Mouse (Mus musculus): Measurements from ENCODE around the gene Kcnj5. TPM values are rescaled to one million over a fixed set of nuclear protein-coding genes. Genes with fewer than 3 reads are reported as not detected.

Gene Kcnj5
- total and polyA plus RNA-seq, 3 experiments = not detected

DNA sequence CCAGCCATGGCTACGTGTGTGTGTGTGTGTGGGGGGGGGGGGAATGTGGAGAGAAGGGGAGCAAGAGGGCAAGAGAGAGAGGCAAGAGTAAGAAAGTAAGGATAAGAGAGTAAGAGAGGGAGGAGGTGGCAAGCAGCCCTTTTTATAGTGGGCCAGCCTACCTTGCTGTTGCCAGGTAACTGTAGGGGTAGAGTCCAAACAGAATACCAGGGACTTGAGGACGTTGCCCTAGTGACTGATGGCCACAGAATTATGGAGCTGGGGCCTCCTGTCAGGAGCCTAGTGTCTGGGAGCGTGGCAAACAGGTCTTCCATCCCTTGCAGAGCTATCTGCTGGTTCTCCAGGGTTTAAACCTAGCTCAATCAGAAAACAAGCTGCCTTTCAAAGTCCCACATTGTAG is 64.4 kb downstream of the Kcnj5 start:
- H3K9me3 ChIP-seq (replicated peaks; ENCODE audit: insufficient read depth, low read length) = no peaks in the 10 kb centered on the region
- no peak for DNase-seq (ENCODE audit: low read depth, low spot score)
- H3K27ac ChIP-seq (ENCODE audit: control insufficient read depth, low read depth, low read length) = peak overlapping the region; percentile 86
- no peaks in the 10 kb centered on the region for H3K79me2 ChIP-seq (ENCODE audit: control insufficient read depth, insufficient read depth, low read length, poor library complexity)
- TF ChIP-seq POLR2A (IDR thresholded peaks at IDR 0.05; ENCODE audit: control insufficient read depth in 1 of 2, insufficient read depth in 1 of 2, low read depth in 1 of 2, low read length in 2 of 2, poor library complexity in 1 of 2) = no peak
- no peak for TF ChIP-seq MAZ (IDR thresholded peaks at IDR 0.05; ENCODE audit: low read depth, low read length)
- no peak for TF ChIP-seq MAFK (IDR thresholded peaks at IDR 0.05; ENCODE audit: borderline replicate concordance, low read depth, low read length)
- TF ChIP-seq POLR2AphosphoS2 (IDR thresholded peaks at IDR 0.05; ENCODE audit: low read length) = no peak
- no peak for TF ChIP-seq USF1 (IDR thresholded peaks at IDR 0.05; ENCODE audit: low read depth, low read length)
- peaks cover 0 to 25% of the 10 kb centered on the region in 2 experiments; a peak in 2 of 4 replicates for H3K36me3 ChIP-seq (ENCODE audit: control insufficient read depth in 1 of 2, insufficient read depth in 2 of 2, low read length in 2 of 2)
- H3K4me3 ChIP-seq (ENCODE audit: control insufficient read depth in 1 of 2, insufficient read depth in 1 of 2, low read depth in 2 of 2, low read length in 2 of 2) = no peak overlapping the region
- H3K4me1 ChIP-seq (ENCODE audit: control insufficient read depth in 1 of 2, insufficient read depth in 2 of 2, low read length in 2 of 2) = peaks cover 23 to 37% of the 10 kb centered on the region in 2 experiments
- H3K9ac ChIP-seq (ENCODE audit: control insufficient read depth, low read depth, low read length, poor library complexity, severe bottlenecking) = peak overlapping the region; percentile 8; the same call in 1 of the 2 replicates
- no peaks in the 10 kb centered on the region for H3K27me3 ChIP-seq (ENCODE audit: control insufficient read depth in 1 of 2, insufficient read depth in 2 of 2, low read length in 2 of 2)

DNA sequence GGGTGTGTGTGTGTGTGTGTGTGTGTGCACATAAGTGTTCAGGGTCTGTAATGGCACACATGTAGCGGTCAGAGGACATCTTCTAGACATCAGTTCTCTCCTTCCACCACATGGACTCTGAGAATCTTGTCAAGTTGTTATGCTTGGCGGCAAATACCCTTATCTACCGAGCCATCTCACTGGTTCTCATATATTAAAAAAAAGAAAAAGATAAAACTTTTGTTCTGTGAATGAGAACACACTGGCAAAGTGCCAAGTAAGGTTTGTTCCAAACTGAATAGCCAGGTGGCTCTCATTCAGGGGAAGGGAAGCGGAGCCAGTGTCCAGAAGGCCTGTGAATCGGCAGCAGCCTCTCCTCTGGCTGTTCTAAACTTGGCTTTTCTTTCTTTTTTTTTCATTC is 66.1 kb downstream of the Kcnj5 start:
- Histone ChIP-seq H3K9ac (ENCODE audit: control insufficient read depth, low read depth, low read length, poor library complexity, severe bottlenecking) (no peak overlapping the region), H3K4me3 (ENCODE audit: control insufficient read depth in 1 of 2, insufficient read depth in 1 of 2, low read depth in 2 of 2, low read length in 2 of 2) (no peak overlapping the region), H3K27me3 (ENCODE audit: control insufficient read depth in 1 of 2, insufficient read depth in 2 of 2, low read length in 2 of 2) (no peaks in the 10 kb centered on the region), H3K27ac (ENCODE audit: control insufficient read depth, low read depth, low read length) (no peak overlapping the region), H3K79me2 (ENCODE audit: control insufficient read depth, insufficient read depth, low read length, poor library complexity) (no peaks in the 10 kb centered on the region), H3K9me3 (replicated peaks; ENCODE audit: insufficient read depth, low read length) (no peaks in the 10 kb centered on the region), H3K36me3 (ENCODE audit: control insufficient read depth in 1 of 2, insufficient read depth in 2 of 2, low read length in 2 of 2) (peaks cover 0 to 25% of the 10 kb centered on the region in 2 experiments; a peak in 2 of 4 replicates), H3K4me1 (ENCODE audit: control insufficient read depth in 1 of 2, insufficient read depth in 2 of 2, low read length in 2 of 2) (peaks cover 23 to 37% of the 10 kb centered on the region in 2 experiments)
- peak; percentile 30 for DNase-seq (ENCODE audit: low read depth, low spot score)
- TF ChIP-seq GABPA (IDR thresholded peaks at IDR 0.05; ENCODE audit: low read depth, low read length) (no peak), NELFE (IDR thresholded peaks at IDR 0.05; ENCODE audit: low read depth, low read length) (no peak), POLR2AphosphoS2 (IDR thresholded peaks at IDR 0.05; ENCODE audit: low read length) (no peak), GATA1 (IDR thresholded peaks at IDR 0.05; ENCODE audit: low read depth, low read length) (peak; percentile 66), ZNF384 (IDR thresholded peaks at IDR 0.05; ENCODE audit: low read depth, low read length) (peak; percentile 74), ETS1 (IDR thresholded peaks at IDR 0.05; ENCODE audit: low read depth, low read length) (peak; percentile 42), CTCF (IDR thresholded peaks at IDR 0.05 in 2 of 3, conservative IDR thresholded peaks at IDR 0.05 in 1 of 3; ENCODE audit: control insufficient read depth in 1 of 3, insufficient read depth in 1 of 3, low read depth in 2 of 3, low read length in 3 of 3, poor library complexity in 1 of 3, severe bottlenecking in 1 of 3) (no peak), MEF2A (IDR thresholded peaks at IDR 0.05; ENCODE audit: extremely low read depth, insufficient replicate concordance, low read depth, low read length, poor library complexity, severe bottlenecking) (no peak), USF1 (IDR thresholded peaks at IDR 0.05; ENCODE audit: low read depth, low read length) (no peak), TBP (IDR thresholded peaks at IDR 0.05; ENCODE audit: low read depth, low read length) (no peak), KAT2A (conservative IDR thresholded peaks at IDR 0.05; ENCODE audit: low read depth, low read length) (no peak), E2F4 (IDR thresholded peaks at IDR 0.05; ENCODE audit: borderline replicate concordance, low read depth, low read length) (no peak), NRF1 (IDR thresholded peaks at IDR 0.05; ENCODE audit: insufficient read depth, low read depth, low read length, poor library complexity, severe bottlenecking) (no peak), SMC3 (IDR thresholded peaks at IDR 0.05; ENCODE audit: low read depth, low read length) (no peak), TCF12 (IDR thresholded peaks at IDR 0.05; ENCODE audit: low read depth, low read length) (0 out of 2 replicates have a peak, but pooled peaks have one; percentile 6), JUND (IDR thresholded peaks at IDR 0.05; ENCODE audit: low read depth, low read length) (no peak), MYC (IDR thresholded peaks at IDR 0.05; ENCODE audit: low read depth, low read length) (no peak), USF2 (IDR thresholded peaks at IDR 0.05; ENCODE audit: borderline replicate concordance in 1 of 2, insufficient read depth in 1 of 2, low read depth in 1 of 2, low read length in 2 of 2) (no peak), POLR2A (IDR thresholded peaks at IDR 0.05; ENCODE audit: control insufficient read depth in 1 of 2, insufficient read depth in 1 of 2, low read depth in 1 of 2, low read length in 2 of 2, poor library complexity in 1 of 2) (no peak), EP300 (IDR thresholded peaks at IDR 0.05; ENCODE audit: low read depth in 1 of 2, low read length in 2 of 2) (peak; percentile 37 to 60; a peak in 3 of 4 replicates), MYB (IDR thresholded peaks at IDR 0.05; ENCODE audit: low read depth, low read length) (no peak)

Measured in MEL (cell line).